Mouse (Mus musculus) gastrocnemius, adult 2 months (tissue): ENCODE data around the gene Rnf8. TPM values are rescaled to one million over a fixed set of nuclear protein-coding genes. Genes with fewer than 3 reads are reported as not detected.

Source experiments
- DNase-seq: peaks from one replicate; pipeline ENCODE4 v3.0.0; 2022
- H3K27ac ChIP-seq: fragments of 200-600 bp; 2 replicates; pipeline ENCODE4 v1.8.1; 2022; ENCODE audit warnings: mild to moderate bottlenecking
- H3K4me3 ChIP-seq: fragments of 200-600 bp; 2 replicates; pipeline ENCODE4 v1.8.1; 2022; ENCODE audit warnings: mild to moderate bottlenecking, moderate library complexity
- CTCF ChIP-seq: fragments of 200-600 bp; IDR thresholded peaks from 2 replicates; pipeline ENCODE4 v1.8.1; 2022; ENCODE audit warnings: antibody characterized with exemption, mild to moderate bottlenecking, moderate library complexity
- intact Hi-C: fragments of 180-260 bp; cut with DNase I; formaldehyde crosslinking; loops from one replicate; pipeline ENCODE4 v1.15.1; 2025
- total RNA-seq, 2 experiments: library from RNA; stranded (reverse); gene quantifications; 2 replicates each; pipeline ENCODE4 v1.2.3; 2021

Gene Rnf8
- total RNA-seq, 2 experiments from 2014 or later, result 20.1 to 22.3 TPM

DNA sequence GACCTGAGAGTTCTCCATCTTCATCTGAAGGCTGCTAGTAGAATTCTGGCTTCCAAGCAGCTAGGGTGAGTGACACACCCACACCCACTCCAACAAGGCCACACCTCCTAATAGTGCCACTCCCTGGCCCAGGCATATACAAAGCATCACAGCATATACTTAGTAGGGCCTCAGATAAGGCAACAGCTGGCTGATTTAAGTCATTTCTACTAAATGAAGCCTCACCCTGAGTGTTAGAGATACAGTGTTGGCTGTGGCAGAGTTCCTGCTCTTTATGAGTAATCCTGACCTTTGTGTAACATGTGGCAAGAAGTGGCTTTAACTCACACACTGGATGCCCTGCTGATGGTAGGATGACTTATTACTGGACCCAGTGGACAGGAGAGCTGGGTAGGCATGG, 55.3 kb downstream of the Rnf8 start:
- intact Hi-C loops, result no loop called here
- TF ChIP-seq CTCF, result no peak
- H3K4me3 ChIP-seq, result no peak overlapping the region
- no peak overlapping the region for H3K27ac ChIP-seq
- no peak for DNase-seq

DNA sequence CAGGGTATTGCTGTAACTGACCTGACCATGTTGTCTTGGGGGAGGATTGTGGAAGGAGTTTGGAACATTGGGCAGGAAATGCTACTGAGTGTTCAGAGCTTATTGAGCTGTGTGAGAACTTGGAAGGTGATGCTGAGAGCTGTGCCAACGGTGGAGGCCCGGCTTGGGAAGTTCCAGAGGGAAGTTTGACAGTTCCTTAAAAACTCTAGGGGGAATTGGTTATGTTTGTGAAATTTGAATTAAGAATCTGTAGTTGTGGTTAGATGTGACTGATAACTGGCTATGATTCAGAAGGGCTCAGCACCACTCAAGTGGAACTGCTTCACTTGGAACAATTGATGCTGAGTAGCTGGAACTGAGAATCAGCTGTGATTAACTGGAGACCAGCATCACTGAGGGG, 56.4 kb downstream of the Rnf8 start:
- H3K27ac ChIP-seq, result no peak overlapping the region
- DNase-seq, result no peak
- TF ChIP-seq CTCF, result no peak
- intact Hi-C loops, result no loop called here
- no peak overlapping the region for H3K4me3 ChIP-seq

DNA sequence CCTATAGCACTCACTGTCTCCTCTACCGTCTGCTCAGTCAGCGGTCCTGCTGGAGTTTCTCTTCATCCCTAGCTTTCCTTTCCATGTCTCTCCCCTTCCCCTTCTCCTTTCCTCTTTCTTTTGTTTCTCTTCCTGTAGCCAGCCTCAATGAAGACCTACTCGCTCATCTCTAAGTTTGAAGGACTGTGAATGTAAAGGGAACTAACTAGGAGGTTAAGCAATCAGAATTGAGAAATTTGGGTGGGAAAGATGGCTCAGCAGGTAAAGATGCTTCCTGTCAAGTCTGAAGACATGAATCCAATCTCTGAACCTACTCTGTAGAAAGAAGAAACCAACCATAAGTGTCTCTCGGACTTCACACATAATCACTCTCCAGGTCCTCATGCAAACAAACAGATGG, 58.7 kb downstream of the Rnf8 start:
- no peak for TF ChIP-seq CTCF
- no peak for DNase-seq
- H3K4me3 ChIP-seq, result no peak overlapping the region
- H3K27ac ChIP-seq, result no peak overlapping the region
- intact Hi-C loops, result no loop called here

DNA sequence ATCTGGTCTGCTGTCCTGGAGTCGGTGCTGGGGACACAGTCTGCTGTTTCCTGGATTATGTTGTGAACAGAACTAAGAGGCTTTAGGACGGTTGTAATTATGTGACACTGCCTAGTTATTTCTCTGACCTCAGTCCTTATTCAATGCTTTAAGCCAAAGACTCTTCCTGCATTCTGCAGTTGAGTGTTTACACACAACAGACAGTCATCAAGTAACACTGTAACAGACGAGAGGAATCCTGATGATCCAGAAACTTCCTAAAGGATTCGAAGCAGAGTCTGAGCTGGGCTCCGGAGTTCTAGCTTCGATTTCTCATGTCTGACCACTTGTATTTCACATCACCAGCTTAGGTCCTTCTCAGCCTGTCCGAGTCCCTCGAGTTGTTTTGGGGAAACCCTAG, 63.9 kb downstream of the Rnf8 start:
- no peak for DNase-seq
- H3K27ac ChIP-seq, result no peak overlapping the region
- TF ChIP-seq CTCF, result no peak
- no peak overlapping the region for H3K4me3 ChIP-seq
- intact Hi-C loops, result no loop called here

DNA sequence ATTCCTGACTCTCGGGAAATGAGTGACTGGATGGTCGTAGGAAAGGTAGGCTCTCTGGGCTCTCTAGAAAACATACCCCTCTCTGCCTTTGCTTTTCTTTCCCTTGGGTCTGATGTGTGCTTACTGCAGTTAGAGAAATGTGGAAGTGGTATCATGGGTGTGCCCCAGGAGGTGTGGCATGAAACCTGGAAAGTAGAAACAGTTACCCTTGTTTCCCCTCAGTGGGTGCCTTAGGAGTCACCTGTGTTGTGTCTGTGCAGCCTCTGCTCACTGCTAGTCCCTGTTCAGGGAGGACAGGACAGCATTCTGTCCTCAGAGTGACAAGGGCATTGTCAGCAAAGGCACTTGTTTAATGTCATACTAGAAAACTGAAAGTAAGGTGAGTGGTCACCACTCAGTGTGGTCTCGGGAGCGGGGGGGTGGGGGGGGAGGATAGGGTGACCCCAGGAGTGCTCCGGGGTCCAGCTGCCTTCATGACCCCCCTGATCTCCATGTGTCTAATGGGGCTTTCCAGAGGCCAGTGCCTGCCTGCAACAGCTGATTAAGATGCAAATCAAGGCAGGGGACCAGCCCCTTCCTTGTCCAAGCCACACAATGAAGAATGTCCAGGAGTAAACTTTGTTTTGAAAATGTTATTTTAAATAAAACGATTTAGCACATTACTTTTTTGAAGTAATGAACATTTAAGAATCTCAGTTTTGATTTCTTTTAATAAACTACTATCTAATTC, 64.6 kb downstream of the Rnf8 start:
- H3K4me3 ChIP-seq, result no peak overlapping the region
- no peak for TF ChIP-seq CTCF
- intact Hi-C loops, result no loop called here
- no peak overlapping the region for H3K27ac ChIP-seq
- no peak for DNase-seq

DNA sequence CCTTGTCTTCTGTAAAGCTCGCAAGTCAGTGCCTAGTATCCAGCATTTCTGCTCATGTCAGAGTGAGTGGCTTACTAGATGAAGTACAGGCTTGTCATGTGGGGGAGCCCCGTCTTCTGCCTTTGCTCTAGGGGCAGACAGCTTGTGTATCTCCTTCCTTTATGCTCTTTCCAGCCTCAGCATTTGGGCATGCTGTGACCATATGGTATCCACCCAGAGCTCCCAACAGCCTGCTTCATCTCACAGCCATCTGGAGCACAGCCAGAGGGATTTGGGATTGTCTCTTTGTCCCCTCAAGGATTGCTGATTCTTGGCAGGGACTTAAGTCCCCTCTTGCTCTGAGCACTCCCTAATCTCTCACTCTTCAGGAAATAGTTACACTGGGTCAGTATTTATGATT, 65.6 kb downstream of the Rnf8 start:
- Histone ChIP-seq H3K4me3 (no peak overlapping the region), H3K27ac (no peak overlapping the region)
- intact Hi-C loops, result no loop called here
- no peak for DNase-seq
- no peak for TF ChIP-seq CTCF

DNA sequence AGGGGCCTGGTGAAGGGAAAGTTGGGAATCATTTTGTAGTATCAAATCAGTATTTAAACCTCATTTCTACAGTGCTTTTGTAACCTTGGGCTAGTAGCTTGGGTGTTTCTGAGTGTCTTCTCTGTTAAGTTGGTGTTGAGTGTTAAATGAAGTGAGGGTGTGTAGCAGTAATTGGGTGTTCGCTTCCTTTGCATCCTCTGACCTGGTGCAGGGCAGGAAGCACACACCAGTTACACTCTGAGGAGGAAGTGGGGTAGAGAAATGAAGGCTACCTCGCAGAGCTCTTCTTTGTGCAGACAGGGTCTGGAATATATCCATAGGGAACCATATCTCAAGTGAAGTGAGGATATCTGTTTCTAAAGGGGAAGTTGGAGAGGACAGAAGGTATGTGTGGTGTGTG, 66.3 kb downstream of the Rnf8 start:
- no peak for TF ChIP-seq CTCF
- intact Hi-C loops, result no loop called here
- Histone ChIP-seq H3K4me3 (no peak overlapping the region), H3K27ac (no peak overlapping the region)
- DNase-seq, result no peak

DNA sequence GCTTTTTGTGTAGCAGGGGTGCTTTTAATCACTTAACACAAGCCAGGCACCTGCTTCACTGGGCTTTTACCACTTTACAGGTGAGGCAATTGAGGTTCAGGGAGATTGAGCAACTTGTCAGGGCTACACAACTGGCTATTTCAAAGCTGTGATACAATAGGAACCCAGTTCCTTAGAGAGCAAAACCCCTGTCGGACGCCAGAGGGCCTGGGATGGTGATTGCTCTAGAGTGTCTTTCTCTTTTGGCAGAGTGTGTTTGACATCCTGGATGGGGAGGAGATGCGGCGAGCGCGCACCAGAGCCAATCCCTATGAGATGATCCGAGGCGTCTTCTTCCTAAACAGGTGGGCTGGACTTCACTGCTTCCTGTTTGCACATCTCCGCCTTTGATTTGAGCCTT, 67.1 kb downstream of the Rnf8 start:
- TF ChIP-seq CTCF, result no peak
- H3K4me3 ChIP-seq, result no peak overlapping the region
- no peak for DNase-seq
- intact Hi-C loops, result no loop called here
- H3K27ac ChIP-seq, result no peak overlapping the region

DNA sequence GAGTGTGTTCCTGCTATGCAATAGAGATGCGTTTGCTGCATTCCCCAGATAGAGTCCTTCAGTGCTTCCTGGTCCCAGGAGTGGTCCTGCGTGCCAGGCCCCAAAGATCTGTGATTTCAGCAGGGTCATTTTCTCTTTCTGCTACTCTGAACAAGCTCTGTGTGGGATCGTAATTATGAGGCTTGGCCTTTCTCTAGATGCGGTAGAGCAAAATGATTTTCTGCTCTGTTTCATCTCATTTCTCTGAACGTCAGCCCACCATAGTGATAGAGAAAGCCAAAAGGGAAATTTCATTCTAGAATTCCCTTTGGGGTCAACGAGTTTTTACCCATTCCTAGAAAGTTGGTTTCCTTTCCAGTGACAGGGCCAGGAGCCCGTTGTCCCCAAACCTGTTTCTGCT, 67.7 kb downstream of the Rnf8 start:
- no peak overlapping the region for H3K27ac ChIP-seq
- DNase-seq, result no peak
- no peak overlapping the region for H3K4me3 ChIP-seq
- intact Hi-C loops, result no loop called here
- TF ChIP-seq CTCF, result no peak

DNA sequence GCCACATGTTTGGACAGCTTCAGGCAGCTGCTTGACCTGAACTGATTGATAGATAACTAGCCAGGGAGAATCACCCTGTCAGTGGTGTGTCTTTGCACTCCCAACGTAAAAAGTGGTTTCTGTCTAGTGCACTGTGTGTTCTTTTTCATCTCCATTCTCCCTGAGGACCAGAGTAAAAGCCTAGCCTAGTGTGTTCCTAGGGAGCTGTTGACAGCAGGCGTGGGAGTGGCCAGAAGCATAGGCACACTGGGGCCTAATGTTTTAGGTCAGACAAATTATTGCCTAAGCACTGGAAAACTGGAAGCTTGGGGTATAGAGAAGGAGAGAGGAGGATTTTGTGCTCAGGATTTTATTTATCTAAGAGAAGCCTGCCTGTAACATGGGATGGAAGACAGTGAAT, 68.5 kb downstream of the Rnf8 start:
- Histone ChIP-seq H3K27ac (no peak overlapping the region), H3K4me3 (no peak overlapping the region)
- intact Hi-C loops, result no loop called here
- no peak for TF ChIP-seq CTCF
- no peak for DNase-seq

DNA sequence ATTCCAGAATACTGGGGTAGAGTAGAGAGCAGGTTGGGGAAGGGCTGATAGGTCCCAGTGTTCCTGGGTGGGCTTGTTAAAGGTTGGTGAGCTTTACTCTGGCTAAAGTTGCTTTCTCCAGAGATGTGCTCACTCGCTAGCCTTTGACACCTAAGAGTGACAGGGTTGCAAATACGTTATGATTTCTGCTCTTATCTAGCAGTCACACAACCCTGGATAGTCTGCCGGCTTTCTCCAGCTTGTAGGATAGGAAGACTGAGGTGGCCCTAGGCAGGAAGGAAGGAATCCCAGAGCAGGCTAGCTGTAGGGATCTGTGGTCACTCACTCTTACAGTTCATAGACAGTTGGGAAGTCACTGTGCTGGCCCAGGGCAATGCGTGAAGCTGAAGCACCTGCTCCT, 69.7 kb downstream of the Rnf8 start:
- Histone ChIP-seq H3K4me3 (no peak overlapping the region), H3K27ac (no peak overlapping the region)
- intact Hi-C loops, result no loop called here
- no peak for TF ChIP-seq CTCF
- no peak for DNase-seq

DNA sequence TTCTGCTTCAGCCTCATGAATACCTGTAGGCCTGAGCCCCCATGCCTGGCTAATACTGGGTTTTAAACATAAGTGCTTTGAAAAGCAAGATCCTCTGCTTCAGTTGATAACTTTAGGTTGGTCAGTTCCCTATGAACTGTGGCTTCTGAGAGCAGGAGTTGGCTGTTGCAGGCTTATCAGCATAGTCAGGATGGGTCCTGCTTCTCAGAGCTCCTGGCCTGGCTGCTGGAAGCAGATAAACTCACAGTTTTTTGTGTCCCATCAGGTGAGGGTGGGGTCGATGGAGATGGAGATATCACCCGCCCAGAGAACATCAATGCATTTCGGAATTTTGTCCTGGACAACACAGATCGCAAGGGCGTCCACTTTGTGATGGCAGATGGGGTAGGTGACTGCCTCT, 72.2 kb downstream of the Rnf8 start:
- intact Hi-C loops, result no loop called here
- Histone ChIP-seq H3K4me3 (no peak overlapping the region), H3K27ac (no peak overlapping the region)
- no peak for DNase-seq
- TF ChIP-seq CTCF, result no peak

DNA sequence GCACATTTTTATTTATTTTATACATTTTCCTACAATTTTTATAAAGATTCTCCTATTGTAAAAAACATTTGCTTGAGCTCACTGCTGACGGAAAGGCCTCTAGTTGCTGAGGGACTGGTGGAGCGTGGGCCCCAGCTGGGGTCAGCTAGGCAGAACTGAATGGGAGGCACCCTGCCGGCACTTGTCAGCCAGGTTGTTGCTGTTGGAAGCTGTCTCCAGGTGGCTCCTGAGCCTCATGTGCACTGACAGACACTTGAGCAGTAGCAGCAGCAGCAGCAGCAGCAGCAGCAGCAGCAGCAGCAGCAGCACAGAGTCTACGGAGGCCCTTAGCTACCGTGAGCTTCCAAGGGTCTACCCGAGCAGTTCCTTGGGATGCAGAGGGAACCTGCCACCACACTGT, 72.8 kb downstream of the Rnf8 start:
- no peak for DNase-seq
- intact Hi-C loops, result no loop called here

DNA sequence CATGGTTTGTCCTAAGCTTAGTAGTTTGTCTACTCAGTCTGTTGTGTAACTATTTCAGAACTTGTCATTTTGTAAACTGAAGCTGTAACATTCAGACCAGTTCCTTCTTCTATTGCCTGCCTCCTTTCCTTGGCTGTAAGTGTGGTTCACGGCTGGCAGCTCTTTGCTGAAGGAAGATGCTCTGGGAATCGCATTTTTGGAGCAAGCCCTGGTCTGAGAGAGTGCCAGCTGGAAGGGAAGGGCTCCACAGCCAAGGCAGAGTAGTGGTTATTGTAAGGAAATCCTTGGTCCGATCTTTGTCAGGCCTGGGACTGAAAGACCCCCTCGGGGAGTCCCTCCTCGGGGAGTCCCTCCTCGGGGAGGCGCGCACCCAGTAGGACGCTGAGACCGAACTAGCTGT, 74.0 kb downstream of the Rnf8 start:
- TF ChIP-seq CTCF, result no peak
- intact Hi-C loops, result no loop called here
- Histone ChIP-seq H3K27ac (no peak overlapping the region), H3K4me3 (no peak overlapping the region)
- no peak for DNase-seq

More for the DNA sequence above, 72.8 kb downstream of the Rnf8 start:
- Histone ChIP-seq H3K4me3 (no peak overlapping the region), H3K27ac (no peak overlapping the region)
- no peak for TF ChIP-seq CTCF
